25 mouse cellular contexts compared by ENCODE assay signal in the genomic region with DNA sequence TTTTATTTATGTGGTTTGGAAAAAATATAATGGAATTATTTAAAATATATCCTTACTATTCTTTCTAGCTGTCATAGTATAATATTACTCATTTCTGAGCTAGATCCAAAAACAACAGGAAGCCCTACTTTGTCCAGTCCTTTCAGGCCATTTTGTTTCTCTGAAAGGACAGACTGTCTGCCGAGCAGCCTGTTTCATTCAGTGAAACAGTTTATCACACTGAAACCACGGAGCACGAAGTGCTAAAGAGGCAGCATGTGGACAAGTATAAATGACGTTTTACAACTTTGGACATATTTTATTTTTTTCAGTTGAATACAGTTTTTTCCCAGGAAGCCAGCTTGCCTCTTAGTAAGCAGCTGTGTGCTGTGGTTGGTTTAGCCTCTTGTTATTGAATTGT.
DNase-seq lines count a peak whose midpoint lies in the region; ATAC-seq lines count a peak whose summit lies in the region.
"Had no signal": no experiment of that assay in that cellular context is flagged by ENCODE, and none has a peak within 500 bp of the region (broad histone marks: within the 10 kb centered on the region; RNA-seq: fewer than 3 reads in every experiment).

No protein-coding gene starts in this region.

- no peak overlapping the region for H3K4me3 ChIP-seq in heart, embryonic 13.5 days
- no peak overlapping the region for H3K4me3 ChIP-seq in kidney, embryonic 14.5 days (ENCODE audit: low read length)
- H3K4me3 ChIP-seq in lung, embryonic 16.5 days (ENCODE audit: low read length): no peak overlapping the region
- H3K4me3 ChIP-seq in stomach, embryonic 16.5 days (replicated peaks; ENCODE audit: low read length): no peak overlapping the region
- H3K4me3 ChIP-seq: embryonic facial prominence, embryonic 15.5 days; heart, embryonic 10.5 days; layer of hippocampus, adult 2 months; left cerebral cortex, adult 2 months; midbrain, embryonic 10.5 days; neural tube, embryonic 12.5 days had no signal

- intact Hi-C loops in heart, postnatal 25 days (cut with DNase I): loop anchor here (5.0 kb wide), 1 partner anchor 182 kb away; the partner anchor contains the start of gene Ppp1r9a

- H3K9me3 ChIP-seq in heart, embryonic 13.5 days: no peaks in the 10 kb centered on the region
- H3K9me3 ChIP-seq in kidney, embryonic 14.5 days (ENCODE audit: control insufficient read depth, low read length): no peaks in the 10 kb centered on the region
- H3K9me3 ChIP-seq in lung, embryonic 16.5 days (ENCODE audit: control insufficient read depth, low read length): no peaks in the 10 kb centered on the region
- no peaks in the 10 kb centered on the region for H3K9me3 ChIP-seq in stomach, embryonic 16.5 days (replicated peaks; ENCODE audit: control insufficient read depth, low read length)
- H3K9me3 ChIP-seq: embryonic facial prominence, embryonic 15.5 days; heart, embryonic 10.5 days; neural tube, embryonic 12.5 days had no signal

- H3K36me3 ChIP-seq in heart, embryonic 13.5 days: no peaks in the 10 kb centered on the region
- H3K36me3 ChIP-seq in kidney, embryonic 14.5 days (ENCODE audit: control insufficient read depth, insufficient read depth, low read length): no peaks in the 10 kb centered on the region
- no peaks in the 10 kb centered on the region for H3K36me3 ChIP-seq in lung, embryonic 16.5 days (ENCODE audit: control insufficient read depth, insufficient read depth, low read length)
- no peaks in the 10 kb centered on the region for H3K36me3 ChIP-seq in stomach, embryonic 16.5 days (ENCODE audit: control insufficient read depth, insufficient read depth, low read length)
- H3K36me3 ChIP-seq: embryonic facial prominence, embryonic 15.5 days; heart, embryonic 10.5 days; neural tube, embryonic 12.5 days had no signal

- peaks cover 27% of the 10 kb centered on the region for H3K4me1 ChIP-seq in heart, embryonic 13.5 days
- H3K4me1 ChIP-seq in kidney, embryonic 14.5 days (ENCODE audit: control insufficient read depth, insufficient read depth, low read length): peaks cover 16% of the 10 kb centered on the region
- H3K4me1 ChIP-seq in lung, embryonic 16.5 days (replicated peaks; ENCODE audit: control insufficient read depth, insufficient read depth, low read length): peaks cover 2% of the 10 kb centered on the region; the same call in 1 of the 2 replicates
- H3K4me1 ChIP-seq in stomach, embryonic 16.5 days (ENCODE audit: control insufficient read depth, insufficient read depth, low read length): peaks cover 18% of the 10 kb centered on the region

- 47% methylated on average over 4 of the region's 4 CpGs for WGBS in heart, embryonic 13.5 days
- WGBS in kidney, embryonic 14.5 days: 37% methylated on average over 4 of the region's 4 CpGs
- WGBS in lung, embryonic 16.5 days: 43% methylated on average over 4 of the region's 4 CpGs
- WGBS in stomach, embryonic 16.5 days: 29% methylated on average over 4 of the region's 4 CpGs

- ATAC-seq in heart, embryonic 13.5 days (ENCODE audit: extremely low read depth, insufficient number of reproducible peaks, low FRiP score, low TSS enrichment): no peak
- ATAC-seq in kidney, embryonic 14.5 days (ENCODE audit: low FRiP score, low TSS enrichment): peak; percentile 76; the same call in 1 of the 2 replicates
- ATAC-seq in lung, embryonic 16.5 days (ENCODE audit: low read depth): peak; percentile 59
- no peak for ATAC-seq in stomach, embryonic 16.5 days (ENCODE audit: insufficient read depth, low FRiP score)
- ATAC-seq: forebrain, embryonic 16.5 days; intestine, embryonic 16.5 days had no signal

- no peaks in the 10 kb centered on the region for H3K27me3 ChIP-seq in heart, embryonic 13.5 days (replicated peaks)
- no peaks in the 10 kb centered on the region for H3K27me3 ChIP-seq in kidney, embryonic 14.5 days (ENCODE audit: control insufficient read depth, insufficient read depth, low read length)
- H3K27me3 ChIP-seq in lung, embryonic 16.5 days (ENCODE audit: control insufficient read depth, insufficient read depth, low read depth, low read length): no peaks in the 10 kb centered on the region
- no peaks in the 10 kb centered on the region for H3K27me3 ChIP-seq in stomach, embryonic 16.5 days (ENCODE audit: control insufficient read depth, insufficient read depth, low read length)
- H3K27me3 ChIP-seq: CH12.LX; embryonic facial prominence, embryonic 15.5 days; neural tube, embryonic 12.5 days had no signal

- H3K27ac ChIP-seq in heart, embryonic 13.5 days (replicated peaks): peak overlapping the region; percentile 32; the same call in 1 of the 2 replicates
- no peak overlapping the region for H3K27ac ChIP-seq in kidney, embryonic 14.5 days (ENCODE audit: low read depth, low read length)
- H3K27ac ChIP-seq in lung, embryonic 16.5 days (ENCODE audit: low read length): no peak overlapping the region
- peak overlapping the region; percentile 21; the same call in 1 of the 2 replicates for H3K27ac ChIP-seq in stomach, embryonic 16.5 days (ENCODE audit: low read length)
- H3K27ac ChIP-seq: embryonic facial prominence, embryonic 15.5 days; heart, embryonic 10.5 days; layer of hippocampus, adult 2 months; left cerebral cortex, adult 2 months; macrophage; midbrain, embryonic 10.5 days; neural tube, embryonic 12.5 days had no signal

- DNase-seq in heart, postnatal 25 days (ENCODE audit: low spot score): no peak
- DNase-seq in kidney, postnatal 25 days: no peak
- no peak for DNase-seq in lung, postnatal 36 days
- DNase-seq: adrenal gland, postnatal 36 days; cerebellum, adult 11-12 months; cerebellum, postnatal 14 days; gastrocnemius, postnatal 25 days; heart, postnatal 4 days; left cerebral cortex, postnatal 4 days; liver; thymus, postnatal 36 days had no signal

- no peak overlapping the region for H3K4me2 ChIP-seq in heart, embryonic 13.5 days
- H3K4me2 ChIP-seq in kidney, embryonic 14.5 days (replicated peaks; ENCODE audit: low read depth, low read length): no peak overlapping the region
- H3K4me2 ChIP-seq in lung, embryonic 16.5 days (ENCODE audit: low read depth, low read length): no peak overlapping the region
- no peak overlapping the region for H3K4me2 ChIP-seq in stomach, embryonic 16.5 days (ENCODE audit: low read depth, low read length)
- H3K4me2 ChIP-seq: embryonic facial prominence, embryonic 15.5 days; neural tube, embryonic 12.5 days had no signal

- no peak overlapping the region for H3K9ac ChIP-seq in heart, embryonic 13.5 days
- H3K9ac ChIP-seq in kidney, embryonic 14.5 days (ENCODE audit: low read depth, low read length): no peak overlapping the region
- no peak overlapping the region for H3K9ac ChIP-seq in lung, embryonic 16.5 days (ENCODE audit: low read length)
- H3K9ac ChIP-seq in stomach, embryonic 16.5 days (ENCODE audit: low read length): no peak overlapping the region
- H3K9ac ChIP-seq: embryonic facial prominence, embryonic 15.5 days; neural tube, embryonic 12.5 days had no signal

Comparison
In these comparisons a context has a peak if more than half of its experiments do, and no peak if none do; other contexts are left out.
1. ATAC-seq: peak in kidney, embryonic 14.5 days (single experiment) and lung, embryonic 16.5 days (single experiment); none in heart, embryonic 13.5 days (single experiment) and stomach, embryonic 16.5 days (single experiment).
2. H3K27ac ChIP-seq: peak in heart, embryonic 13.5 days (single experiment) and stomach, embryonic 16.5 days (single experiment); none in kidney, embryonic 14.5 days (single experiment) and lung, embryonic 16.5 days (single experiment).